Comparison of ENCODE assay signal across 33 mouse cellular contexts in genomic region chr1:104425307-104425706, GRCm38 (mm10).
A peak's percentile ranks its signal among the peaks of the same experiment; 100 is the strongest.
DNase-seq lines count a peak whose midpoint lies in the region; ATAC-seq and TF ChIP-seq lines count a peak whose summit lies in the region.
"Had no signal": no experiment of that assay in that cellular context is flagged by ENCODE, and none has a peak within 500 bp of the region (broad histone marks: within the 10 kb centered on the region; RNA-seq: fewer than 3 reads in every experiment).

No protein-coding gene starts in this region.

- no peak overlapping the region for H3K4me2 ChIP-seq in forebrain, embryonic 12.5 days
- H3K4me2 ChIP-seq in forebrain, embryonic 13.5 days: no peak overlapping the region
- no peak overlapping the region for H3K4me2 ChIP-seq in midbrain, embryonic 11.5 days
- no peak overlapping the region for H3K4me2 ChIP-seq in midbrain, embryonic 15.5 days
- no peak overlapping the region for H3K4me2 ChIP-seq in neural tube, embryonic 12.5 days (replicated peaks)
- no peak overlapping the region for H3K4me2 ChIP-seq in kidney, embryonic 15.5 days
- H3K4me2 ChIP-seq: embryonic facial prominence, embryonic 13.5 days; forebrain, embryonic 15.5 days; heart, embryonic 12.5 days; limb, embryonic 15.5 days; liver, embryonic 13.5 days had no signal

- H3K27me3 ChIP-seq in forebrain, embryonic 12.5 days: no peaks in the 10 kb centered on the region
- no peaks in the 10 kb centered on the region for H3K27me3 ChIP-seq in forebrain, embryonic 13.5 days
- H3K27me3 ChIP-seq in midbrain, embryonic 11.5 days (ENCODE audit: control insufficient read depth, insufficient read depth, low read length): no peaks in the 10 kb centered on the region
- H3K27me3 ChIP-seq in midbrain, embryonic 15.5 days (replicated peaks): no peaks in the 10 kb centered on the region
- no peaks in the 10 kb centered on the region for H3K27me3 ChIP-seq in neural tube, embryonic 12.5 days (replicated peaks)
- no peaks in the 10 kb centered on the region for H3K27me3 ChIP-seq in kidney, embryonic 15.5 days
- H3K27me3 ChIP-seq: embryonic facial prominence, embryonic 13.5 days; forebrain, embryonic 15.5 days; heart, embryonic 12.5 days; limb, embryonic 15.5 days; liver, embryonic 13.5 days had no signal

- DNase-seq in midbrain, embryonic 11.5 days (ENCODE audit: low spot score, missing footprints): peak; percentile 2
- DNase-seq in brain, embryonic 14.5 days (ENCODE audit: low read depth): peak; percentile 47
- no peak for DNase-seq in cerebellum, postnatal 36 days
- DNase-seq: adrenal gland, postnatal 10 days; cerebellum, adult 11 months; cerebellum, adult 9-10 months; embryo, embryonic 11 days; gastrocnemius, postnatal 36 days; heart, adult 18-20 months; heart, postnatal 4 days; kidney, adult 9 months; kidney, postnatal 14 days; layer of hippocampus, adult 9-11 months; liver, embryonic 13.5 days; lung, adult 18-20 months; right cerebral cortex, postnatal 25 days; spleen, adult 18-20 months; thymus, postnatal 14 days had no signal

- H3K4me1 ChIP-seq in forebrain, embryonic 12.5 days: no peaks in the 10 kb centered on the region
- H3K4me1 ChIP-seq in forebrain, embryonic 13.5 days: no peaks in the 10 kb centered on the region
- H3K4me1 ChIP-seq in midbrain, embryonic 11.5 days (ENCODE audit: control insufficient read depth, insufficient read depth, low read length): no peaks in the 10 kb centered on the region
- H3K4me1 ChIP-seq in midbrain, embryonic 15.5 days: no peaks in the 10 kb centered on the region
- no peaks in the 10 kb centered on the region for H3K4me1 ChIP-seq in neural tube, embryonic 12.5 days
- no peaks in the 10 kb centered on the region for H3K4me1 ChIP-seq in kidney, embryonic 15.5 days
- H3K4me1 ChIP-seq: embryonic facial prominence, embryonic 13.5 days; forebrain, embryonic 15.5 days; heart, embryonic 12.5 days; limb, embryonic 10.5 days; limb, embryonic 15.5 days; liver, embryonic 13.5 days had no signal

- H3K9me3 ChIP-seq in forebrain, embryonic 12.5 days: no peaks in the 10 kb centered on the region
- H3K9me3 ChIP-seq in forebrain, embryonic 13.5 days (replicated peaks): no peaks in the 10 kb centered on the region
- H3K9me3 ChIP-seq in midbrain, embryonic 11.5 days (ENCODE audit: control insufficient read depth, low read length): no peaks in the 10 kb centered on the region
- H3K9me3 ChIP-seq in midbrain, embryonic 15.5 days: no peaks in the 10 kb centered on the region
- H3K9me3 ChIP-seq in neural tube, embryonic 12.5 days: no peaks in the 10 kb centered on the region
- no peaks in the 10 kb centered on the region for H3K9me3 ChIP-seq in kidney, embryonic 15.5 days (replicated peaks)
- H3K9me3 ChIP-seq: embryonic facial prominence, embryonic 13.5 days; forebrain, embryonic 15.5 days; G1E; heart, embryonic 12.5 days; limb, embryonic 10.5 days; limb, embryonic 15.5 days; liver, embryonic 13.5 days had no signal

- H3K9ac ChIP-seq in forebrain, embryonic 12.5 days: no peak overlapping the region
- no peak overlapping the region for H3K9ac ChIP-seq in forebrain, embryonic 13.5 days
- no peak overlapping the region for H3K9ac ChIP-seq in midbrain, embryonic 11.5 days (ENCODE audit: low read length)
- no peak overlapping the region for H3K9ac ChIP-seq in midbrain, embryonic 15.5 days
- no peak overlapping the region for H3K9ac ChIP-seq in neural tube, embryonic 12.5 days
- H3K9ac ChIP-seq in kidney, embryonic 15.5 days: no peak overlapping the region
- H3K9ac ChIP-seq: embryonic facial prominence, embryonic 13.5 days; forebrain, embryonic 15.5 days; heart, embryonic 12.5 days; limb, embryonic 15.5 days; liver, embryonic 13.5 days had no signal

- H3K36me3 ChIP-seq in forebrain, embryonic 12.5 days (replicated peaks): no peaks in the 10 kb centered on the region
- H3K36me3 ChIP-seq in forebrain, embryonic 13.5 days (ENCODE audit: poor library complexity, severe bottlenecking): no peaks in the 10 kb centered on the region
- no peaks in the 10 kb centered on the region for H3K36me3 ChIP-seq in midbrain, embryonic 11.5 days (ENCODE audit: control insufficient read depth, insufficient read depth, low read length)
- H3K36me3 ChIP-seq in midbrain, embryonic 15.5 days (replicated peaks): no peaks in the 10 kb centered on the region
- H3K36me3 ChIP-seq in neural tube, embryonic 12.5 days: no peaks in the 10 kb centered on the region
- H3K36me3 ChIP-seq in kidney, embryonic 15.5 days: no peaks in the 10 kb centered on the region
- H3K36me3 ChIP-seq: embryonic facial prominence, embryonic 13.5 days; forebrain, embryonic 15.5 days; G1E; heart, embryonic 12.5 days; limb, embryonic 10.5 days; limb, embryonic 15.5 days; liver, embryonic 13.5 days had no signal

- TF ChIP-seq POLR2A in brain, embryonic 14.5 days (IDR thresholded peaks at IDR 0.05; ENCODE audit: borderline replicate concordance, extremely low read depth, insufficient read depth, insufficient read length, poor library complexity, severe bottlenecking): no peak

- TF ChIP-seq CTCF in brain, embryonic 14.5 days (IDR thresholded peaks at IDR 0.05; ENCODE audit: borderline replicate concordance, extremely low read depth, insufficient read depth, insufficient read length): no peak

- 80% methylated on average over 1 of the region's 1 CpGs for WGBS in forebrain, embryonic 12.5 days
- 94% methylated on average over 1 of the region's 1 CpGs for WGBS in forebrain, embryonic 13.5 days
- WGBS in midbrain, embryonic 11.5 days: 83% methylated on average over 1 of the region's 1 CpGs
- WGBS in midbrain, embryonic 15.5 days: 70% methylated on average over 1 of the region's 1 CpGs
- 52% methylated on average over 1 of the region's 1 CpGs for WGBS in neural tube, embryonic 12.5 days
- WGBS in kidney, embryonic 15.5 days: 67% methylated on average over 1 of the region's 1 CpGs

- H3K4me3 ChIP-seq in forebrain, embryonic 12.5 days (replicated peaks): no peak overlapping the region
- no peak overlapping the region for H3K4me3 ChIP-seq in forebrain, embryonic 13.5 days
- no peak overlapping the region for H3K4me3 ChIP-seq in midbrain, embryonic 11.5 days (ENCODE audit: low read depth, low read length)
- no peak overlapping the region for H3K4me3 ChIP-seq in midbrain, embryonic 15.5 days
- H3K4me3 ChIP-seq in neural tube, embryonic 12.5 days: no peak overlapping the region
- no peak overlapping the region for H3K4me3 ChIP-seq in kidney, embryonic 15.5 days (replicated peaks)
- H3K4me3 ChIP-seq: embryonic facial prominence, embryonic 13.5 days; erythroblast, embryonic 14.5 days; forebrain, embryonic 15.5 days; heart, embryonic 12.5 days; limb, embryonic 10.5 days; limb, embryonic 15.5 days; liver, embryonic 13.5 days had no signal

- ATAC-seq in forebrain, embryonic 12.5 days (ENCODE audit: low FRiP score): peak; percentile 44; the same call in 1 of the 2 replicates
- no peak for ATAC-seq in forebrain, embryonic 13.5 days
- ATAC-seq in midbrain, embryonic 11.5 days (ENCODE audit: low FRiP score): no peak
- ATAC-seq in midbrain, embryonic 15.5 days (replicated peaks): no peak
- ATAC-seq in neural tube, embryonic 12.5 days (ENCODE audit: low FRiP score, low read depth): peak; percentile 92
- ATAC-seq in kidney, embryonic 15.5 days (replicated peaks; ENCODE audit: low FRiP score): no peak
- ATAC-seq: forebrain, embryonic 15.5 days; intestine, postnatal 0 days; lung, postnatal 0 days had no signal

- no peak overlapping the region for H3K27ac ChIP-seq in forebrain, embryonic 12.5 days
- H3K27ac ChIP-seq in forebrain, embryonic 13.5 days: no peak overlapping the region
- no peak overlapping the region for H3K27ac ChIP-seq in midbrain, embryonic 11.5 days (ENCODE audit: low read depth, low read length)
- H3K27ac ChIP-seq in midbrain, embryonic 15.5 days: no peak overlapping the region
- H3K27ac ChIP-seq in neural tube, embryonic 12.5 days: no peak overlapping the region
- no peak overlapping the region for H3K27ac ChIP-seq in kidney, embryonic 15.5 days
- H3K27ac ChIP-seq: embryonic facial prominence, embryonic 13.5 days; forebrain, embryonic 15.5 days; limb, embryonic 10.5 days; limb, embryonic 15.5 days; liver, embryonic 13.5 days; macrophage had no signal

Comparison
In these comparisons a context has a peak if more than half of its experiments do, and no peak if none do; other contexts are left out.
1. ATAC-seq: peak in forebrain, embryonic 12.5 days (single experiment) and neural tube, embryonic 12.5 days (single experiment); none in forebrain, embryonic 13.5 days (single experiment), midbrain, embryonic 11.5 days (single experiment), midbrain, embryonic 15.5 days (single experiment) and kidney, embryonic 15.5 days (single experiment).
2. DNase-seq: peak in midbrain, embryonic 11.5 days (single experiment) and brain, embryonic 14.5 days (single experiment); none in cerebellum, postnatal 36 days (0 of 2).